In the genomic region with DNA sequence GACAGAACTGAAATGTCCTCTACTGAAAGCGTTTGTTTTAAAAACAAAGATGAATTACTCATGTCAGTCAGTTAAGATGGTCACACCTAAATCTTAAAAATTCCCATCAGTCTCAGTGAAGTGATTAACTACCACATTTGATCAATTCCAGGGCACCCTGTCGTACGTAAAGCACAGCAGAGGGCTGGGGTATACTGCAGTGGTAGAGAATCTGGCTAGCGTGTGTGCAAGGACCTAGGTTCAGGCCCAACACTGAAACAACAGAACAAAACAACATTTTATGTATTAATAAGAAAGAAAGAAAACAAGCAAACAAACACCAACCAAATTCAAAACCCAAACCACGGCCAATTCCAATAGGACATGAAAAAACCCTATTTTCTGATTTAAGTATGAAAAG, we compare ENCODE assay signal across 21 mouse cellular contexts. TPM values are rescaled to one million over a fixed set of nuclear protein-coding genes. Genes with fewer than 3 reads are reported as not detected.
DNase-seq lines count a peak whose midpoint lies in the region; ATAC-seq lines count a peak whose summit lies in the region.
"Had no signal": no experiment of that assay in that cellular context is flagged by ENCODE, and none has a peak within 500 bp of the region (broad histone marks: within the 10 kb centered on the region; RNA-seq: fewer than 3 reads in every experiment).

No protein-coding gene starts in this region.

- H3K4me3 ChIP-seq in heart, embryonic 12.5 days: no peak overlapping the region
- H3K4me3 ChIP-seq in heart, embryonic 10.5 days: no peak overlapping the region
- H3K4me3 ChIP-seq in heart, embryonic 11.5 days (ENCODE audit: low read depth, low read length): no peak overlapping the region
- no peak overlapping the region for H3K4me3 ChIP-seq in midbrain, embryonic 11.5 days (ENCODE audit: low read depth, low read length)
- no peak overlapping the region for H3K4me3 ChIP-seq in midbrain, embryonic 16.5 days (ENCODE audit: low read depth, low read length)

- no peak for ATAC-seq in heart, embryonic 12.5 days (ENCODE audit: insufficient number of reproducible peaks, low FRiP score)
- ATAC-seq in heart, embryonic 11.5 days (replicated peaks; ENCODE audit: insufficient number of reproducible peaks, low FRiP score, low TSS enrichment): no peak
- ATAC-seq in midbrain, embryonic 11.5 days (ENCODE audit: low FRiP score): no peak
- no peak for ATAC-seq in midbrain, embryonic 16.5 days
- ATAC-seq: activated CD4-positive, CD25-positive, alpha-beta regulatory T cell, adult 4 months; CD4-positive, CD25-positive, alpha-beta regulatory T cell, adult 4 months; Patski had no signal

- H3K27me3 ChIP-seq in heart, embryonic 12.5 days (replicated peaks): no peaks in the 10 kb centered on the region
- no peaks in the 10 kb centered on the region for H3K27me3 ChIP-seq in heart, embryonic 10.5 days (ENCODE audit: insufficient read depth, poor library complexity, severe bottlenecking)
- no peaks in the 10 kb centered on the region for H3K27me3 ChIP-seq in heart, embryonic 11.5 days (ENCODE audit: control insufficient read depth, insufficient read depth, low read length)
- H3K27me3 ChIP-seq in midbrain, embryonic 11.5 days (ENCODE audit: control insufficient read depth, insufficient read depth, low read length): no peaks in the 10 kb centered on the region
- H3K27me3 ChIP-seq in midbrain, embryonic 16.5 days (ENCODE audit: control insufficient read depth, insufficient read depth, low read depth, low read length): no peaks in the 10 kb centered on the region
- H3K27me3 ChIP-seq: CH12.LX, Patski had no signal

- peaks cover 20% of the 10 kb centered on the region for H3K36me3 ChIP-seq in heart, embryonic 12.5 days
- peaks cover 38% of the 10 kb centered on the region for H3K36me3 ChIP-seq in heart, embryonic 10.5 days
- 0 out of 2 replicates have a peak, but pooled peaks cover 4% of the 10 kb centered on the region for H3K36me3 ChIP-seq in heart, embryonic 11.5 days (ENCODE audit: control insufficient read depth, insufficient read depth, low read length)
- no peaks in the 10 kb centered on the region; the same call in 1 of the 2 replicates for H3K36me3 ChIP-seq in midbrain, embryonic 11.5 days (ENCODE audit: control insufficient read depth, insufficient read depth, low read length)
- H3K36me3 ChIP-seq in midbrain, embryonic 16.5 days (ENCODE audit: control insufficient read depth, insufficient read depth, low read length): no peaks in the 10 kb centered on the region
- H3K36me3 ChIP-seq: G1E had no signal

- no peak overlapping the region for H3K27ac ChIP-seq in heart, embryonic 12.5 days (ENCODE audit: poor library complexity, severe bottlenecking)
- no peak overlapping the region for H3K27ac ChIP-seq in heart, embryonic 10.5 days
- no peak overlapping the region for H3K27ac ChIP-seq in heart, embryonic 11.5 days (ENCODE audit: low read depth, low read length)
- no peak overlapping the region for H3K27ac ChIP-seq in midbrain, embryonic 11.5 days (ENCODE audit: low read depth, low read length)
- no peak overlapping the region for H3K27ac ChIP-seq in midbrain, embryonic 16.5 days (ENCODE audit: low read length)

- H3K4me2 ChIP-seq in heart, embryonic 12.5 days: no peak overlapping the region
- no peak overlapping the region for H3K4me2 ChIP-seq in heart, embryonic 11.5 days
- H3K4me2 ChIP-seq in midbrain, embryonic 11.5 days: no peak overlapping the region
- no peak overlapping the region for H3K4me2 ChIP-seq in midbrain, embryonic 16.5 days (ENCODE audit: low read length)

- H3K9ac ChIP-seq in heart, embryonic 12.5 days: no peak overlapping the region
- no peak overlapping the region for H3K9ac ChIP-seq in heart, embryonic 11.5 days (ENCODE audit: low read depth, low read length)
- H3K9ac ChIP-seq in midbrain, embryonic 11.5 days (ENCODE audit: low read length): no peak overlapping the region
- H3K9ac ChIP-seq in midbrain, embryonic 16.5 days (ENCODE audit: low read depth, low read length): no peak overlapping the region

- peaks cover 18% of the 10 kb centered on the region for H3K4me1 ChIP-seq in heart, embryonic 12.5 days (replicated peaks)
- no peaks in the 10 kb centered on the region; the same call in 1 of the 2 replicates for H3K4me1 ChIP-seq in heart, embryonic 10.5 days
- H3K4me1 ChIP-seq in heart, embryonic 11.5 days (ENCODE audit: control insufficient read depth, insufficient read depth, low read length): 0 out of 2 replicates have a peak, but pooled peaks cover 7% of the 10 kb centered on the region
- H3K4me1 ChIP-seq in midbrain, embryonic 11.5 days (ENCODE audit: control insufficient read depth, insufficient read depth, low read length): no peaks in the 10 kb centered on the region
- H3K4me1 ChIP-seq in midbrain, embryonic 16.5 days (ENCODE audit: control insufficient read depth, insufficient read depth, low read length): no peaks in the 10 kb centered on the region

- peak; percentile 54 for DNase-seq in heart, adult 11 months
- peak; percentile 52 for DNase-seq in heart, embryonic 10.5 days (ENCODE audit: low spot score)
- DNase-seq in midbrain, embryonic 11.5 days (ENCODE audit: low spot score, missing footprints): peak; percentile 31
- DNase-seq: adrenal gland, adult 2 months; adrenal gland, adult 8-10 months; adrenal gland, postnatal 10 days; adrenal gland, postnatal 14 days; adrenal gland, postnatal 25 days; adrenal gland, postnatal 36 days; B cell, adult 2 months; cerebellum, adult 11 months; cerebellum, adult 11-12 months; cerebellum, adult 18-20 months had no signal

- WGBS in heart, embryonic 12.5 days: 85% methylated on average over 5 of the region's 5 CpGs
- WGBS in heart, embryonic 10.5 days: 87% methylated on average over 5 of the region's 5 CpGs
- WGBS in heart, embryonic 11.5 days (ENCODE audit: insufficient replicate concordance): 84% methylated on average over 5 of the region's 5 CpGs
- 95% methylated on average over 5 of the region's 5 CpGs for WGBS in midbrain, embryonic 11.5 days
- WGBS in midbrain, embryonic 16.5 days: 97% methylated on average over 5 of the region's 5 CpGs

- H3K9me3 ChIP-seq in heart, embryonic 12.5 days (replicated peaks): no peaks in the 10 kb centered on the region
- H3K9me3 ChIP-seq in heart, embryonic 10.5 days: no peaks in the 10 kb centered on the region
- no peaks in the 10 kb centered on the region for H3K9me3 ChIP-seq in heart, embryonic 11.5 days (replicated peaks; ENCODE audit: control insufficient read depth, low read length)
- H3K9me3 ChIP-seq in midbrain, embryonic 11.5 days (ENCODE audit: control insufficient read depth, low read length): no peaks in the 10 kb centered on the region
- H3K9me3 ChIP-seq in midbrain, embryonic 16.5 days (replicated peaks; ENCODE audit: control insufficient read depth, low read length, poor library complexity, severe bottlenecking): no peaks in the 10 kb centered on the region

RNA-seq across cellular contexts. Expression of gene Lmod3, which starts 33.8 kb away (rescaled TPM):
- 18.0 and 18.7 TPM in 2 replicates for polyA plus RNA-seq in heart, embryonic 12.5 days (2016; fragmentation: Nextera tagmentation; extraction: Ambion mirVana)
- 10.5 and 17.5 TPM in 2 replicates for polyA plus RNA-seq in heart, embryonic 10.5 days (2016; fragmentation: Nextera tagmentation; extraction: Ambion mirVana)
- 19.0 and 19.3 TPM in 2 replicates for polyA plus RNA-seq in heart, embryonic 11.5 days (2014; fragmentation: Nextera tagmentation; extraction: Ambion mirVana)
- 0.08 TPM in 1 of 2 replicates, not detected in the other for polyA plus RNA-seq in midbrain, embryonic 11.5 days (2014; fragmentation: Nextera tagmentation; extraction: Ambion mirVana)
- polyA plus RNA-seq in midbrain, embryonic 16.5 days (2015; fragmentation: Nextera tagmentation; extraction: Ambion mirVana): 0.09 TPM in 1 of 2 replicates, not detected in the other
- polyA plus RNA-seq: activated CD4-positive, CD25-positive, alpha-beta regulatory T cell, adult 4 months; adrenal gland, adult 2 months; G1E; Patski had no signal

Comparison
In these comparisons a context has a peak if more than half of its experiments do, and no peak if none do; other contexts are left out.
1. RNA of gene Lmod3, which starts 33.8 kb away (polyA plus RNA-seq): 19.0 to 19.3 TPM in heart, embryonic 11.5 days, 18.0 to 18.7 TPM in heart, embryonic 12.5 days and 10.5 to 17.5 TPM in heart, embryonic 10.5 days; 0.08 TPM in midbrain, embryonic 11.5 days and 0.09 TPM in midbrain, embryonic 16.5 days; every median in the first group is over 10 times any median in the second.
2. Peak in every context shown above with its lines, with median percentiles within 50 percentile points of each other: DNase-seq.